Mouse (Mus musculus) gastrocnemius, postnatal 10 days (tissue): ENCODE measurements at regions not wholly inside any gene's neighbourhood (a gene's known extent, or its start where the extent isn't known, plus 50 kb on each side); places are given as distances from the start of the nearest gene placed in this dataset.
A peak's percentile ranks its signal among the peaks of the same experiment; 100 is the strongest.

Experiments
- DNase-seq: peaks from one replicate; pipeline ENCODE4 v3.0.0; 2021; ENCODE audit warnings: mixed read lengths

DNA sequence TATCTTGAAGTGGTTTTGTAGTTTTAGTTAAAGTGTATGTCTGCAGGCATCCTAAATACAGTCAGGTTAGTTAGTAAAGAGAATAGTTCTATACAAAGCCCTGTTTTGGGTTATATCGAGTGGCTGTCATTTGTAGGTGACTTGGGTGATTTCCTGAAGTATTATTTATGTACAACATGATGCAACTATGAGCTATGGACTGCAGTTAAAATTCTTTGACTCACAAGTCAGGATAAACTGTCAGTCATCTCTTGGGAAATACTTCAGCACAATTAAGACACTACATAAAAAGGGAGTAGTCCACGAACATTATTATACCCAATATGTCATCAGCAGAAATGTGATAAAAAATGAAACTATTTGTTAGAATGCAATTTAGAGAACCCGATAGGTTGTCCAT is 554.2 kb downstream of the Nr2f2 start:
- DNase-seq: no peak

DNA sequence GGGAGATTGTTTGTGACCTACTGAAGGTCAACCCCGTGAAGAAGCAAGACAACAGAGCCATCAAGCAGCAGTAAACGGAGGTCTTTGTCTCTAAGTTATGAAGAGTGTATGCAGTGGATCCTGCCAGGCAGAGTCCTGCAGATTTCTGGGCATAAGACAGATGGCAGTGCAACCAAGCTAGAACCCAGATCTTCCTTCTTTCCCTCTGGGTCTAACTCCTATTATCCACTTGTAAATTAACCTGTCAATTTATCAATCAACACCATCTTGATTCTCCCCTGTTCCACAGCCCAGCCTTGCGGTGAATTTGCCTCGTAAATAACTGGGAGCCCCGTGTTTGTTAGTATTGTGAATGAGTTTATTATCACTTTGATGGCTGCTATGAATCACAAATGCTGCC is 555.7 kb downstream of the Nr2f2 start:
- DNase-seq: no peak

DNA sequence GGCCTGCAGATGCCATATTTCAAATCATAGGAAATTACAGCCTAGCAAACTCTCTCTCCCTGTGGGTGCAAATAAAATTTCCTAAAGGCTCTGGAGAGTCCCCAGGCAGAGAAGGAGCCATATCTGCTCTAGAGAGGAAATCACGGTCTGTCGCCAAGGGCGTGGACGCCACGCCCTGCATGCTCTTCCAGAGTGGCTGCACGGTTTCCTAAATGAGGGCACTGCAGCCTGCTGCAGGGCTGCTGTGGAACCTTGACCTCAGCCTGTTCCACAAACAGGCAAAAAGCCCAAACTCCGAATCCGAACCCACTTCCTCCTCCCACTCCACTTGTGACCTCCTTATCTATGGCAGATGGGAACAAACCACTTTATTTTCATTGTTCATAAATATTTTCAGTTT is 559.3 kb downstream of the Nr2f2 start:
- no peak for DNase-seq

DNA sequence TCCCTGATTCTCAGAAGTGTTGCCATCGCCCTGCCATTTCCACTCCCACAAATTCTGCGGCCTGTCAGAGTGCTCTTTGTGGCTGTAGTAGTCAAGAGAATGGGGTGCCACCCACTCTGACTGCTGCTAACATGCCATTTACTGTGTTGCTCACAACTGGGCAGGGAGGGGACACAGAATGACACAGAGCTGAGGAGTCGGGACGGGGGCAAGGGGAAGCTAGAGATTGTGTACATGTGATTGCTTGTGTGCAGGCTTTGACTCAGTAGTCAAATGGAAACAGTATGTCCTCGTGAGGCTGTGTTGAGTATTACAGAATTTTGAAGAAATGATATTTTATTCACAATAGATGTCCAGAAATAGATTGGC is 595.6 kb downstream of the Nr2f2 start:
- no peak for DNase-seq

DNA sequence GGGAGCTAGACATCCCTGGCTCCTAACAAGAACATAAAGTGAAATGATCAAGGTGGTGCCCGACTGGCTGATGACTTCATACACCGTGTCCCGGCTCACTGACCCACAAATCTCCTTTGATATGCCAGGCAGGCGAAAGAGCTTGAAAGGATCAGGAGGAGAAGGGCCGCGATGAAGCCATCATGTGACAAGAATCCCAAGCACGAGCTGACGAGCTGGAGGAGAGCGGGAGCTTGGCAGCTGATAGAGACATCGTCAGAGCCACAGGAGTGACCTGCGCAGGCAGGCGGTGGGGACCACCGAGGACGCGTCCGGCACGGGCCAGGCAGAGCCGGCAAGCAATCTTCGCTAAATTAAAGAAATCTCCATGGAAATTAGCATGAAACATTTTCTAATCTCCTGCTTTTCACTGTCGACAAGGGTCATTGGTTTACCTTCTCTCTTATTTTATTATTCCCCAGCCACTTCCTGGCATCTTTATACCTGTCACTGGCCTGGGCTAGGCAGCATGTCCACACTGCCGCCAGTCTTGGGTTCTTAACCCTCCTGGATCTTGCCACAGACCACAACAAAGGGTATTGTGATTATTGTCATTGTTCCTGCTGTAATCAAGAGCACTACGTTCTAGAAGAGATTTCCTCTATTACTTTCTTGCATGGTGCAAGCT is 596.1 kb downstream of the Nr2f2 start:
- no peak for DNase-seq

DNA sequence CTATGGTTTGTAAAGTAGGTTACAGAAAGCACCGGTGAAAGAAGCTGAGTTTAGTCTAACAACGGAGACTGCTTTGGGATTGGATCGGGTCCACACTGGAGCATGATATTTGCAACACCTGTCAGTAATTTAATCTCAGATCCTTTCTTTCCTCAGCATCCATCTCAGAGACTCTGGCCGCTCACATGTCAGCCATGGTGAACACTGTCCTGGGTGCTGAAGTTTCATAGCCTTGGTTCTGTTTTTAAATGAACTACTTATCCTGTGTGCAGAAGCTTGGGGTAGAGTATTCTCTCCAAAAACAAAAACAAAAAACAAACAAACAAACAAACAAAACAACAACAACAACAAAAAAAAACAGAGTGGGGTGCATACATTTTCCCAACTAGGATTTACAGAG is 600.1 kb downstream of the Nr2f2 start:
- DNase-seq: no peak

DNA sequence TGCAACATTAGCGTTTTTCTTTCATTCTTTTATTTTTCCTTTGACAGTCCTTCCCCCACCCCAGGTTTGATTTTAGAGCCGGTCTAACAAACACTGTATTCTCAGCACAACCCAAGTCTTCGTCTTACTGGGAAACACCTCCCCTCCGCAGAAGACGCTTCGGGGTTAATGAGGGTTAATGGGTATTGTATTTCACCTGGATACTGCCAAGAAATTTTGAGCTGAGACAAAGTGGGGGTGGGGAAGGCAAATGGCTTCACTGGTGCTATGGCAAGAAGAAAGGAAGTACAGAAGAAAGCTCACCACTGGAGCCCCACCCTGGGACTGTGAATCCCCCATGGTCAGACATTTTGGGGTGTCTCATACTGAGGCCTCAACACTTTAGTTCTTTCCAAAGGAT is 626.0 kb downstream of the Nr2f2 start:
- no peak for DNase-seq

DNA sequence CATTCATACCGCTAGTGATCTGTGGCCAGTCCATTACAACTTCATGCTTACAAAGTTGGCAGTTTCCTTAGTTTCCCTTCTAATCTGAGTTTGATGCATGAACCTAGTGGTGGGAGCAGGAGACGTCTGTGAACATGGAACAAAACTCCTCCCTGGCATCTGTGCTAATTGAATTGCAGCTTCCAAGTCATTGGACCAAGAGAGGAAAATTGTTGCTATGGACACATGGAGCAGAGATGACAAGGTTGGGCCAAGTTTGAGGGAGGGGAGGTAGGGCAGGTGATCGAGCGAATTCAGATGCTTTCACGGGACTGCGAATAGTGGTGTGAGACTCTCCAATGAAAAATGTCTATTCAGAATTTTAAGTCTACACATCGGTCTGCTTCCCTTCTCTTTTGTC is 627.5 kb downstream of the Nr2f2 start:
- no peak for DNase-seq

DNA sequence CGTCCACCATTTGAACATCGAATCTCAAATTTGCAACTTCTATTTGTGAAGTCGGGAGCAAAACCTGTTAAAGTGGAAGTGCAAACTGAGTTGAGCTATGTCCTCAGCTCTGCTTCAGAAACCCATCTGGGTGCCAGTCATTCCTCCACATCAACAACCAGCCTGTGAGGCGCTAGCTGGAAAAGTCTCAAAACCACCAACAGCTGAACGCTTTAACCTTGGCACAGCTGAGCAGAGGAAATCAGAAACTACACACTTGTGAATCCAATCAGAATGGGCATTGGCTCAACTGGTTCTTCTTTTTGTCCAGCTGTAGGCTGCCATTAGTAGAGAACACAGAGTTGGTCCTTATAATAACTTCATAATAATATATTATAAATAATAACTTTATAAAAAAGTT is 651.5 kb downstream of the Nr2f2 start:
- peak; percentile 54 for DNase-seq

DNA sequence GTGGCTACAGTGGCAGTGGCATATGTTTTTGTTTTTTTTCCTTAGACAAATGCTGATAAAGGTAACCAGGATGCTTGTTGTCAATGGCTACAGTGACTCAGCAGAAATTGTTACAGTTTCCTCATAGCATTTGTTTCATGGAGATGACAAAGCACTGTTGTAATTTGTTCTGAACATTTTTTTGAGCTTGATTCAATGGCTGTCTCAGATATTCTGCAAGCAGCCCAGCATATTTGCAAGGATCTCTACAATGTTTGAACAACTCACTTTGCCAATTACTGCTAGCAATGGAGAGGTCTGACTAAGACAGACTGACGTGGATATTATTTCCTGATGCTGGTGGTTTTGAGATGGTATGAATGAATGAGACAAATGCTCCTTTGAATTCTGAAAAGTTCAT is 696.3 kb downstream of the Nr2f2 start:
- DNase-seq: no peak

DNA sequence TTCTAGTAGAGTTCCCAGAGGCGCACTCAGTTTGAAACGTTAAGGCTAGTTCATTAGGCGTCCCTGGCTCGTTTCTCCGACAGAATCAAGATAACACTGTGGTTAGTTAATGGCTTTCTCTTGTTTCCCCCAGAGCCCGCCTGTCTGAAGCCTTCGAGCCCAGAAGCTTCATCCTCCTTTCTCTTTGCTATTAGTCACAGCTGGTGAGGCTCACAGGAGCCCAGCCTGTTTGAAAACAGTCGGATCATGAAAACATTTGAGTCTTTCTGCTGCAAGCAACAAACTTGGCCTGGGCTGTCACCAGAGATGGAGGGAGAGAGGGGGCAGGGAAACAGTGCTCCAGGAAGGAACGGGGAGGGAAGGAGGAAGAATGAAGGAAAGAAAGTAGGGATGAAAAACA is 711.0 kb downstream of the Nr2f2 start:
- no peak for DNase-seq

DNA sequence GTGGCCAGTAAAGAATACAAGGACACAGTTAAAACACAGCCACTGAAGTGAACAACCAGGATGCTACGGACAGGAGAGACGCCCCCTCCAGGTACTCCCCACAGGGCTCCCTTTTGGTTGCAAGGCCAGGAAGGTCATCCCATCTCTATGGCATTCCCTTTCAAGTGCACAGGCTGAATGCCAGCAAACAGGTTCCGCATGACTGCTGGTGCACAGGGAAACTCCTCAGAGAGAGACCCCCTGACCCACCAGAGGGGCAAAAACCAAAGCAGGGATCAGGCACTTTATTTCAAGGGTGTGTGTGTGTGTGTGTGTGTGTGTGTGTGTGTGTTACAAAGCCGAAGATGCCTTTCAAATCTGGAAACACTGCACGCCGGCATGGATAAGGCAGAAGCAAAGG is 721.1 kb downstream of the Nr2f2 start:
- no peak for DNase-seq

DNA sequence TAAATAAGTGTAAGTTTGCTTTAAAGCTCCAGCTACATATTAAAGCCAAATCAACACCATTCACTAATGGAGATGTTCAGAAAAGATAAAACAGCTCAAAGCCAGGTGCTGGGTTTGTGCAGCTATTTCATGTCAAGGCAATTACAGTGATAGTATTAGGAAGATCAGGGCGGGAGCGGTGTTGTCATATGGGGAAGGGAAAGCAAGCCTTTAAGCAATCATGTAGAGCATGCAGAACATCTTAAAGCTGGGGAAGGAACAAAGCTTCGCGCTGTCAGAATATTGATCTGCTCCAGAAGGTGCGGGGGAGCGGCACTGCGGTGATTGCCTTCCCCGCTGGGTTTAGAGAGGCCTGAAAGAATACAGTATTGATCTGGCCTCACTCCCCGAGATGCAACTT is 724.9 kb downstream of the Nr2f2 start:
- DNase-seq: no peak

DNA sequence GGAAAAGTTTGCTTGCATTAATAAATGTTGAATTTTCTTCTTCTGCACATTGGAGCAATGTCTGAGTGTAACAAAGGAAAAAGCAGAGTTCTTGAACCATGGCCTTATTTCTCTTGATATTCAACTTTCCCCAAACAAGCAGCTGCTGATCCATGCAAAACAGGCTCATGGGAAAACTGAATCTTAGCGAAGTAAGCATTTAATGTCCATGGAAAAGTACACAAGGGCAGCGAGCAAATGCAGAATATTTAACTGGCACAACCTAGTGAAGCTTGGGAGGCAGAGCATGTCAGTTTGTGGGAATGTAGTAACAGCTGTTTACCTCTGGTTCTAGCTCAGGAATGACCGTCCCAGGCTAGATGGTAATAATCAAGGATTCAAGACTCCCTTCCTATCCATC is 766.7 kb downstream of the Nr2f2 start:
- DNase-seq: no peak

DNA sequence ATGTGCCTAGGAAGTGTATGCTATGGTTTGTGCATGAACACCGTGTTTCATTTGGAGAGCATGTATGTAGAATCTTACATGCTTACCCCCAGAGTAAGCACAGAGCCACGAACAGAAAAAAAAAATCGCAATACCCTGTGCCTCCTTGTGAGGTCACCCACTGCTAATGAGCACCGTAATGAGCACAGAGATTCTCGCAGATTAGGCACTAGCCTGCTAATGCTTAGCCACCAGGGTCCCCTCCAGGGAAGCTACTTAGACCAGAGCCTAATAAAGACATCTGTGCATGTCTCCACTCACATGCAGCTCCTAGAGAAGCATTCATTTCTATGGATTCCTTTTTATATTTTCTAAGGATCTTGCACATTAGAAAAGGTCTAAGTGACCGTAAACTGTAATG is 780.8 kb downstream of the Nr2f2 start:
- no peak for DNase-seq

DNA sequence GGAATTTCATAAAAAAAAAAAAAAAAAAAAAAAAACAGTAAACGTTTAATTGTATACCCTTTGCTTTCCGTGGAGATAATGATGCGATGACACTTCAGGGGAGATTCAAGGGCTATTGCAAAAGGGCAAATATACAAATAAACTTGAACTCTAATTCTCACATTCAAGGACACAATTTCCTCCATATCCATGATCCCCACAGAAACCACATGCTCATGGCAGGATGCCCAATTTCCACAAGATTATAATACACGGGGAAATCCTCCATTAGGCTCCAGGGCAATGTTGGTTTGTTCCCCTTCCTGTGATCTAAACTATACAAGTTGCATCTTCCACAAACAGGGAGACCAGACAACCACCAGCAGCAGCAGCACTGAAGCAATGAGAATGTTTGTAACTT is 781.4 kb downstream of the Nr2f2 start:
- no peak for DNase-seq

DNA sequence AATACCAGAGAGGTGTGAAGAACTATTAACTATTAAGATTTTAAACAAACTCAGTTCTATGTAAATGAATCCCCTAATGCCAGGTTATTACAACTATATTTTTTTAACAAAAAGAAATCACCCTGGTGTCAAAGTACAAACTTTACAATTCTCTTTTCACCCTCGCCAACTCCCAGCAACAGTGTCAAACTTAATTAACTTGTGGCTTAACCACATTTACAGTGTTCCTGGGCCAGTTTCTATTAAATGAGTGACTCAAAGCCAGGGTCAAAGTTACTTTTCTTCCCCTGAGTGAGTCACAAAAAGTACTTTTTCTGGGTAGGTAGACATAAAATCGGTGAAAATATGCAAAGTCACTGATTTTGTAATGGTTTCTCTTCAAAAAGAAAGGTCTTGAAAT is 782.0 kb downstream of the Nr2f2 start:
- no peak for DNase-seq

DNA sequence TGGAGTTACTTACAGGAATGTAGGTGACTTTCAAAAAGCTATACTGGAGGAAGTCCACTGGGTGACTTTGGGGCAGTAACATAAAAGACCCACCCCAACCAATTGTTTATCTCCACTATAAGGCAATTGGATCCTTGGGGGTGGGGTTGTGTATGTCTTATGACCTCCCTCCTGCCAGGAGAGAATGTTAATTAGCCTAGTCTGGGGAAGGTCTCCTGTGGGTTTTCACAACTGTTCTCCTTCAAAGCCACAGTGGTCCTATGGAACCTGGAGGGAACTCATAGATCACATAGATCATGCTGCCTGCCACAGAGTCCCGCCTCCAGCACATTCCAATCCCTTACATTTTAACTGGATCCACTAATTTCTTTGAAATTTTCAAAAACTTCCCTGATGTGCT is 782.6 kb downstream of the Nr2f2 start:
- no peak for DNase-seq

DNA sequence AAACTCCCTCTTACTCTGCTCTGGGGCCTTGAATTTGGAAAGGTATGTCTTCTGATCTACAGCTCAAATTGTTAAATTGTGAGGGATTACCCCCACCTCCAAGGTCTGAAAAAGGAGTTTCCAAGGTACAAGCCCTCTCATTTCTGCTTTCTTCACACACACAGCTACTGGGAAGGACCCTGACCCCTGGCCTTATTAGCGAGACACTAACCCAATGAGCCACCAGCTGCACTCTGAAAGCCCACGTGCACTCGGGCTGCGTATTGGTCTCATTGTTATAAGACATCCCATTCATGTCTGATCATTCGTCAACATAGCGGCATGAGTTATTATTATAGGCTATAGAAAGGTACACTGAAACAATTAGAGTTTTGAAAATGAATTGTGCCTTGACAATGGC is 784.9 kb downstream of the Nr2f2 start:
- DNase-seq: no peak

DNA sequence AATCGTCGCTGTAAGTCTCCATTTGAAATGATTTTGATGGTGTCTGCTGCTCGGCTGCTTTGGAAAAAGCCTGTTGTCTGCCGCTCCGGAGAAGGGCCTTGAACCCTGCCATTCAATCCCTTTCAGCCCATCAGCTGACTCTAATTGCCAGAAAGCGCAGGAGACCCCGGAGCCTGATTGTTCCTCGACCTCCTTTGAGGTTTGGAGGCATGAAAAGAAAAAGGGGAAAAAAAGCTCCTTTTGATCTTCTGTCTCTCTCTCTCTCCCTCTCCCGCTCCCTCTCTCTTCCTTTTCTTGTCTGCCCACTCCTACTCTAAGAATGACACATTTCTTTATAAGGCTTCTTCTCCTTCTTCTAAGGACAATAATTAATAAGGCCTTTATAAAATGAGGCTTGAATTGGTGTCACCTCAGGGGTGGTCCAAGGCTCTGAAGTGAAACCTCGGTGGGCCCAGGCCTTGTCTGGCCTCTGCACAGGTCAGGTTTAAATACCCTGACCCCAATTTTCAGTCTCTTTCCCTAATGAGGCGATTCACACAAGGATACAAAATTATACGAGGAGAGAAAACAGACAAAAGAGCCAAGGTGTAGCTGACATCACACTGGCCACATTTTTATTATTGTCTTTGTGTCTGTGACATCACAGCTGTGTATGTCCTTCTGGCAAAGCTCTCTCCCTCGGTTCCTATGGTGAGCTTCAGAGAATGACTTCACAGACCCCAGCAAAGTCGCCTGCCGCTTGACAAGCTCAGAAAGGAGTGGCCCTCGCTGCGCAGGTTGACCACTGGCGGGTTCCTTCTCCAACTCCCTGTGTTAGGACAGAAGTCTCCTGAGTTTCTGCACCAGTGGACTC is 787.4 kb downstream of the Nr2f2 start:
- no peak for DNase-seq

DNA sequence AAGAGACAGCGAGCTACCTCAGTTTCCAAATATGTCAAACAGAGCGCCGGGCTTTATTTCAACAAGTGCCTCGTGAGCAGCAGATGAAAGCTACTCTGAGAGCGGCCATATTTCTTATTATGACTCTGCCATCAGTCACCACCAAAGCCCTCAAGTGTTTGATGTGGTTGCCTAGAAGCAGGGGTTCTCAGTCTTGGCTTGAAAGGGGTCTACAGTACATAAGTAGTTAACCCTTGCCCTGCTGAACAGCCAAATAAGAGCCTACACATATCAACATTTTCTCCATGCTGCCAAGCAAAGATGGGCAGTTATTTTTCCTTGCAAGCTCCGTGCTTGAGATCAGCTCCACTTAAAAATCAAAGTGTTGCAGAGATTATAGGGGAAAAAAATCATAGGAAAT is 788.8 kb downstream of the Nr2f2 start:
- DNase-seq: no peak

DNA sequence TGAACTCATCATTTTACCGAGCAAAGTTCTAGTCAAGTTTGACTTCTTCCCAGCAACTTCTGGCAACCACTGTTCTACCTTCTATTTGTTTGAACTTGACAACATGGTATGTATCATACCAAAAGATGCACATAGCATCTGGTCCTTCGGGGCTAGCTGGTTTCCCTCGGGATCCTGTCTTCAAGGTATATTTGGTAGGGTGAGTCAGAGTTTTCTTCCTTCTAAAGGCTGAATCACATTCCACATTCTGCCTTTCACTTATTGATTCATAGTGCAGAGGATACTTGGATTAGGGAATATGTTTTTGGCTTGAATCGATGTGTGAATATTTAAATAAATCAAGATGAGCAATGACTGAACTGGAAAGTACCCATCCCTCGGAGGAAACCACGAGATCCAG is 789.9 kb downstream of the Nr2f2 start:
- DNase-seq: no peak

DNA sequence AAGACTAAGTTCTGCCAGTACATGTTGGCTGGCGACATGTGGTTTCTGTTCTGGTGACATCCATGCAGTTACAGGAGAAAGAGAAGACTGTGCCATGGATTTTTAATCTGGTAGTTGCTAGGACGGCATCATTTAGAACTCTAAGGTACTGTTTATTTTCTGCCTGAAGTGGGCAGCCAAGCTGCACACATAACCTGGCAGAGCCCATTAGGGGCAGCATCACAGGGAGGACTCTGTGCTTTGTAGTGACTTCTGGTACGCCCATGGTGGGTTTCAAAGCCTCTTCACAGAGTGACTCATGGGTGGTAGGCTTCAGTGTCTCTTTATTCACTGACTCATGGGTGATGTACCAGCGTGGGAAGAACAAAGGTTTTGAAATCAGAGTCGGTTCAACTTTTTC is 792.8 kb downstream of the Nr2f2 start:
- no peak for DNase-seq

DNA sequence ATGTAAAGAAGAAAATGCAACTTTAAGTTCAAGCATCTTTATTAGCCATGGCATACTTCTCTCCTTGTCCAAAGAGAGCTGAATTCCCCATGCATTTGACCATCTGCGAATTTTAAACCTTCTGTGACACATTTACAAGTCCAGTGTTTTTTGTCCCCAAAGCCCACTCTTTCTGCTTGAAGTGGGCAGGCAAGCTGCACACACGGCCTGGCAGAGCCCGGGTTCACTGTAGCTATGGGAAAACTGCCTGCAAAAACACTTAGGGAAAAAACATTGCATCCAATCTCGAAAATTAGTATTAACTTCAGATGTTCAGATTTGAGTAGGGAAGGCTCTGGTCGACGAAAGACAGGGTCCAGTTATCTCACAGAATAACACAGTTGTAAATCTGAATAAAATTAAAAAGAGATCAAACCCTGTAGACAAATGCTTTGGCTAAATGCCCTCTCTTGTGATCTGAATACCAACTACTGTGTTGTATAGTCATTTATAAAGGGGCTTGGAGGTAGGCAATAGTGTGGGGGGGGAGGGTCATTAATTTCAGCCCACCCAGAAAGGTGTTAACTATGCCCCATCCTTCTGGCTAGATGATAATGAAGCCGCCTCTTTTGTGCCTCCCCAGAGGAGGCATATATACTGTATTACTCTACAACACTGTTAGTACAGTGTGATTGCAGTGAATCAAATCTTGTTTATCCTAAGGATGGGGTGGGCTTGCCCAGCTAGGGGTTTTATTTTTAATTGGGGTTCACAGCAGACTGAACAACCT is 793.7 kb downstream of the Nr2f2 start:
- DNase-seq: no peak
